Mouse (Mus musculus) spleen, adult 2 months (tissue): ENCODE measurements around the gene Rgs10. TPM values are rescaled to one million over a fixed set of nuclear protein-coding genes. Genes with fewer than 3 reads are reported as not detected.

ENCODE experiments used
- DNase-seq, 2 experiments: peaks; one replicate each; pipeline versions ENCODE4 v3.0.0 to v3.0.0-alpha.2; 2012 to 2021; ENCODE audit warnings: low spot score in 2 of 2, low read depth in 1 of 2
- H3K27ac ChIP-seq: fragments of 200-500 bp; 2 replicates; pipeline ENCODE4 v1.5.1; 2012; ENCODE audit warnings: low read length, inconsistent platforms; ENCODE audit not compliant: insufficient read depth
- H3K27me3 ChIP-seq: fragments of 200-500 bp; 2 replicates; pipeline ENCODE4 v1.6.1; 2012; ENCODE audit warnings: mild to moderate bottlenecking, moderate library complexity, low read length, inconsistent platforms; ENCODE audit not compliant: control insufficient read depth, insufficient read depth
- H3K36me3 ChIP-seq: fragments of 200-500 bp; 2 replicates; pipeline ENCODE4 v1.6.1; 2012; ENCODE audit warnings: mild to moderate bottlenecking, low read length, inconsistent platforms; ENCODE audit not compliant: control insufficient read depth, insufficient read depth
- H3K4me1 ChIP-seq: fragments of 200-500 bp; 2 replicates; pipeline ENCODE4 v1.6.1; 2011; ENCODE audit warnings: inconsistent platforms; ENCODE audit not compliant: control insufficient read depth, insufficient read depth, insufficient read length
- H3K4me3 ChIP-seq: fragments of 200-500 bp; 2 replicates; pipeline ENCODE4 v1.5.1; 2011; ENCODE audit warnings: mild to moderate bottlenecking, inconsistent platforms; ENCODE audit not compliant: insufficient read depth, insufficient read length; ENCODE audit errors: extremely low read depth
- CTCF ChIP-seq: fragments of 200-500 bp; IDR thresholded peaks from 2 replicates; pipeline ENCODE4 v1.5.1; 2011; ENCODE audit warnings: mild to moderate bottlenecking, inconsistent platforms; ENCODE audit not compliant: insufficient read depth, insufficient read length, insufficient replicate concordance; ENCODE audit errors: extremely low read depth
- POLR2A ChIP-seq: fragments of 200-500 bp; IDR thresholded peaks from 2 replicates; pipeline ENCODE4 v1.6.1; 2011; ENCODE audit warnings: low read depth, low read length, inconsistent platforms
- WGBS: fragments of 180-500 bp; shearing (Covaris S2); methylation state at CpG from one replicate; pipeline ENCODE4 v1.1.7; 2018; 5-methylcytosine and 5-hydroxymethylcytosine counted together
- polyA plus RNA-seq: library from polyadenylated mRNA; depleted of rRNA; stranded (reverse); fragments of >200 nt; gene quantifications from 2 replicates; pipeline ENCODE4 v1.2.3, GENCODE M21; 2012

Gene Rgs10
- polyA plus RNA-seq, 1 experiment = 21.6 TPM

- Histone ChIP-seq H3K36me3 (peaks cover 7% of the 10 kb centered on the region), H3K27me3 (no peaks in the 10 kb centered on the region), H3K27ac (no peak overlapping the region), H3K4me1 (peaks cover 6% of the 10 kb centered on the region), H3K4me3 (no peak overlapping the region)
- TF ChIP-seq CTCF = no peak
- no peak for TF ChIP-seq POLR2A
- no peak for DNase-seq
Observed at GRCm38 (mm10) chr7:128458011-128458410, 39.5 kb upstream of the Rgs10 start.

GRCm38 (mm10) chr7:128452731-128453130, 34.2 kb upstream of the Rgs10 start:
- TF ChIP-seq CTCF = no peak
- TF ChIP-seq POLR2A = no peak
- WGBS = 91% methylated on average over 1 of the region's 1 CpGs
- DNase-seq = no peak
- peaks cover 17% of the 10 kb centered on the region for H3K36me3 ChIP-seq
- H3K4me1 ChIP-seq = no peaks in the 10 kb centered on the region
- no peaks in the 10 kb centered on the region for H3K27me3 ChIP-seq
- H3K27ac ChIP-seq = no peak overlapping the region
- no peak overlapping the region for H3K4me3 ChIP-seq

GRCm38 (mm10) chr7:128440584-128440983, 22.0 kb upstream of the Rgs10 start:
- no peaks in the 10 kb centered on the region for H3K27me3 ChIP-seq
- no peaks in the 10 kb centered on the region for H3K4me1 ChIP-seq
- H3K36me3 ChIP-seq = peaks cover 20% of the 10 kb centered on the region
- no peak overlapping the region for H3K4me3 ChIP-seq
- WGBS = 75% methylated on average over 2 of the region's 2 CpGs
- H3K27ac ChIP-seq = no peak overlapping the region
- TF ChIP-seq CTCF = no peak
- TF ChIP-seq POLR2A = no peak
- no peak for DNase-seq

GRCm38 (mm10) chr7:128439251-128439650, 20.7 kb upstream of the Rgs10 start:
- 94% methylated on average over 6 of the region's 6 CpGs for WGBS
- H3K27me3 ChIP-seq = no peaks in the 10 kb centered on the region
- no peaks in the 10 kb centered on the region for H3K4me1 ChIP-seq
- H3K27ac ChIP-seq = no peak overlapping the region
- no peak for TF ChIP-seq POLR2A
- TF ChIP-seq CTCF = no peak
- H3K36me3 ChIP-seq = peaks cover 17% of the 10 kb centered on the region
- H3K4me3 ChIP-seq = no peak overlapping the region
- no peak for DNase-seq

GRCm38 (mm10) chr7:128438131-128438530, 19.6 kb upstream of the Rgs10 start:
- Histone ChIP-seq H3K4me3 (no peak overlapping the region), H3K27me3 (no peaks in the 10 kb centered on the region), H3K36me3 (peaks cover 11% of the 10 kb centered on the region), H3K27ac (no peak overlapping the region), H3K4me1 (no peaks in the 10 kb centered on the region)
- DNase-seq = no peak
- TF ChIP-seq CTCF (no peak), POLR2A (no peak)

GRCm38 (mm10) chr7:128433213-128433612, 14.7 kb upstream of the Rgs10 start:
- Histone ChIP-seq H3K27me3 (no peaks in the 10 kb centered on the region), H3K4me3 (no peak overlapping the region), H3K4me1 (no peaks in the 10 kb centered on the region), H3K36me3 (no peaks in the 10 kb centered on the region), H3K27ac (no peak overlapping the region)
- 69% methylated on average over 1 of the region's 1 CpGs for WGBS
- TF ChIP-seq POLR2A (no peak), CTCF (peak; percentile 10; the same call in 1 of the 2 replicates)
- DNase-seq = no peak

- no peak for TF ChIP-seq CTCF
- TF ChIP-seq POLR2A = no peak
- no peaks in the 10 kb centered on the region for H3K36me3 ChIP-seq
- DNase-seq = no peak
- no peaks in the 10 kb centered on the region for H3K27me3 ChIP-seq
- no peak overlapping the region for H3K4me3 ChIP-seq
- WGBS = 89% methylated on average over 10 of the region's 10 CpGs
- no peaks in the 10 kb centered on the region for H3K4me1 ChIP-seq
- H3K27ac ChIP-seq = no peak overlapping the region
Observed at GRCm38 (mm10) chr7:128432574-128432973, 14.0 kb upstream of the Rgs10 start.
